Mouse (Mus musculus) yolk sac, embryonic 10.5 days (tissue): Measurements from ENCODE around the gene Defb28.

Source experiments
- DNase-seq: peaks from one replicate; pipeline ENCODE4 v3.0.0-alpha.2; 2017; ENCODE audit warnings: low spot score

Defb28 gene

DNA sequence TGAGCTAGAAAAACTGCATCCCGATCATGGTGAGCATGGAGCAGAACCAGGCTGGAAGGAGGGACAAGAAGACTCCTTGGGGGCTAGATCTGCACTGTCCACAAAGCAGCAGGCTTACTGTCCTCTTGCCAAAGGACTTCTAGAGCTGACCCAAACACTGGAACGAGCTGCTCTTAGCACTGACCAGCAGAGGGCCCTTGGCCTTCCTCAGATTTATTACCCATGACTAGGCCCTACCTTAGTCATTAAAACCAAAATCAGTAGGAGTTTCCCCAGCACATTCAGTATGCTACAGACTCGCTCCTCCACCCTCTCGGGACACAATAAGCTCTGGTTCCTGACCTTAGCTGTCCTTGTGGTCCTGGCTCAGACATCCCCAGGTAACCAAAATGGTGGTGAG lies at the start of gene Defb28:
TSS of gene Defb28 (plus strand) at position 275 of the 400 bp plus-strand sequence.
- DNase-seq = no peak

DNA sequence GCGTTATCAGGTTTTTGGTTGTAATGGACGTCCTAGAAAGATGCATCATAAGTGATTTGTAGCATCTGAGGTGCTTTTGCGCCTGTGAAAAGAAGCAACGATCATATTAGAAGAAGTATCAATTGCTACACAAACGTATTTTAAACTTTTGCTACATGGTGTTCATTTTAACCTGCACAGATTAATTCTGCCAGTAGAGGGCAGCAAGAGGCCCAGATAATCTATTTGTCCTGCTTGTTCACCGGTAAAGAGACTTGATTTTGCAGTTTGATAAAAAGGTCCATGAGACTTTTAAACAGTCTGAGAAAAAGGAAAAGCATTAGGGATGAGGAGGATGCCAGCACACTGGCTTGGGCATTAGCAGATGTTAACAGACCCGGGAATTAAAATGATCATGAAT lies 47.1 kb upstream of the Defb28 start:
- DNase-seq = peak; percentile 7

DNA sequence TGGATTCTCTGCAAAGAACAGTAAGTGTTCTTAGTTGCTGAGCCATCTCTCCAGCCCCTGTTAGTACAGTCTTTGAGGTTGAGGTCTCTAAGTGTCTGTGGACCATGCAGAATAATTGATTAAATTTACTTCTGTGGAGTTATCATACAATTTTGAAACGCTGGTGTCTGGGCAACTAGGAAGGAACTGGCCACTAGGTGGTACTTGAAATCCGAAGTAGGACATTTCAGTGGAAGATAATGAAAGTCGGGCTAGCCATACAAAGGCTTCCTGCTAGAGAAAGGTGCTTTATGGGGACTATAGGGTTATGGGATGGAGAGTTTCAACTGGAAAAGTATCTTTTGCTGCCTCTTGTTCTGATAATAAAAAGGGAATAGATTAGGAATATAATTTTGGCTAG lies 45.6 kb upstream of the Defb28 start:
- DNase-seq = no peak

DNA sequence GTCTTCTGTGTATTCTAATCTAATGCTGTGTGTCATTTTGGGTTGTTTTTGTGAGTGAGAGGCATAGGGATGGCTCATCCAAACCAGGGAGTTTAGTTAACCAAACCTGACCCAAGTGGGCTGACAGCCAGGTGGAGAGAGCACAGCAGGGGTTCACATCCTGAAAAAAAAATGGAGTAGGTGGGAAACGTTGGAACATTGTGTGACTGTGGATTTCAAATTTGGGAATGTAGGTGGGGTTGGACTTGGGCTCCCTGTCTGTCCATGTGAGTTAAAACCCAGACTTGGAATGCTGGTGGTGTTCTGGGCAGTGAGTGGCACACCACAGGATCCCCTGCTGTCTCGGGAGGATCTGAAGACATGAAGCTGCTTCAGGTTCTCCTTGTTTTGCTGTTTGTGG lies 41.3 kb upstream of the Defb28 start, which contains the start of gene Defb20:
TSS of gene Defb20 (plus strand) at position 301 of the 400 bp plus-strand sequence.
- no peak for DNase-seq

DNA sequence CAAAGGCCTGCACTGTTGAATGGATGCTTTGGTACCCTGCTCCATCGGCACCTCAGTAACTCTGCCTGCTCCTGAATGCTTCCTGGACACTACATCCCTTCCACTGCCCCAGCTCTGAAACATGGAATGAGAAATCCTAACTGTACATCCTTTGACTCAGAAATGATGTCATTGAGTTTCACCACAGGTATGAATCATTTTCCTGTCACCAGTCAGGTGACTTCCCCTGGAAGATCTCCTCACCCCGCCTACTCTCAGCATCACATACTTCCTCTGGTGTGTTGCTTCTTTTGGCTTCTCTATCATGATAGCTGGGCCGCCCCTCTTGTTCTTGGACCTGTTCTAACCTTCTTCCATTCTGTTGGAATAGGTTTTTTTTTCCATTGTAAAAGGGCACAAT lies 37.2 kb upstream of the Defb28 start:
- no peak for DNase-seq

DNA sequence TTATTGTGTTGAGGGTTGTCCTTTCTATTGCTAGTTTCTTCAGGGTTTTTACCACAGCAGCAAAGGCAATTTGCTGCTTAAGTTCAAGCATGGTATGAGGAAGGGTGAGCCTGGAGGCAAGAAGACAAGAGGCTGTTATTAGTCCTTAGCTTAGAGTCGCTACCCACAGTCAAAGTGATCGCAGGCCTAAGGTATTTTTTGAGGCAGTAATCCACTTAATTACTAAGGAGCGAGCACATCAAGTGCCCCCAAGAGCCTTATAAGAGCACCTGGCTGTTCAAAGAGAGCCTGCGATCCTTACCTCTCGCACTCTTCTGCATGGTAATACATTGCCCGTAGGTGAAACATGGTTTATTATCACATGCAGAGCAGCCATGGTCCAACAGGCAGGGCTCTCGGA lies 36.3 kb upstream of the Defb28 start:
- no peak for DNase-seq

DNA sequence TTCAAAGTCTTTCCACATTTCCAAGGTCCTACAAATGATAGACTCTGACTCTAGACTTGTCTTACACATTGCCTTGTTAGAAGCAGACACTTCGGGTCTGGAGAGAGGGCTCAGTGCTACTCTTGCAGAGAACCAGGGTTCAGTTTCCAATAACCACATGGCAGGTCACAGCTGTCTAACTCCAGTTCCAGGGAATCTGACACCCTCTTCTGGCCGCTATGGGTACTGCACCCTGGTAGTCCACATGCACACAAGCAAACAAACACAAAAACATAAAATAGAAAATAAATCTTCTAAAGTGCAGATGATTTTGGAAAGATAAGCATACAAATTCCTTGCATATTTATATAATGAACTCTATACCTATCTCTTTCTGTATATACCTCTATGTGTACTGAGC lies 31.0 kb upstream of the Defb28 start:
- no peak for DNase-seq

DNA sequence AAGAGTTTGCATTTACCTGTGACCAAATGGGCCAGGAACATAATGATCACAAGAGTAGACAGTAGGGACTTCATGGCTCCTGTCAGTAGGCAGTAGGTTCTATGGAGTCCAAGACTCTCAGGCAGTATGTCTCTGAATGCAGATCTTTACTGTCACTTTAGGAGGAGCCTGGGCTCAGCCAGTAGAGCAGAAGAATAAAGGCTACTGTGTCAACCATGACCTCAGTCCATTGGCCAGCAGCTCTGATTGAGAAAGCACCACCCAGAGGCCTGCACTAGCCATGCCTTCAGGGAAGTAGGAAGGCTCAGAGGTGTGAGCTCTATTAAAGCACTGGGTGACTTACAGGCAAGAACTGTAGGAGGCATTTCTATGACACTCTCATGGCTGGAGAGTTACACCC lies 28.0 kb upstream of the Defb28 start, which contains the start of gene Defb22:
TSS of gene Defb22 (minus strand) at position 101 of the 400 bp plus-strand sequence.
- no peak for DNase-seq

DNA sequence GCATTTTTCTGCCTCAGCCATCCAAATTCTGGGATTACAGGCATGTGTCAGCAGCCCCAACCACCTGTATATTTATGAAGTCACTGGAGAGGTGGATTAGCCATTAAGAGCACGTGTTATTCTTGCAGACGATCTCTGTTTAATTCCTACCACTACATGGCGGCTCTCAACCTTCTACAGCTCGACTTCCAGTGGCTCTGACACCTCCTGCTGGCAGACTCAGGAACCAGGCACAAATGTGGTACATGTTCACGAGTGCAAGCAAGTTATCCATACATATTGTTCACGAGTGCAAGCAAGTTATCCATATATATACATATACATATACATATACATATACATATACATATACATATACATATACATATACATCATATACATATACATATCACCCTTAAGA lies 24.9 kb upstream of the Defb28 start:
- DNase-seq = no peak

DNA sequence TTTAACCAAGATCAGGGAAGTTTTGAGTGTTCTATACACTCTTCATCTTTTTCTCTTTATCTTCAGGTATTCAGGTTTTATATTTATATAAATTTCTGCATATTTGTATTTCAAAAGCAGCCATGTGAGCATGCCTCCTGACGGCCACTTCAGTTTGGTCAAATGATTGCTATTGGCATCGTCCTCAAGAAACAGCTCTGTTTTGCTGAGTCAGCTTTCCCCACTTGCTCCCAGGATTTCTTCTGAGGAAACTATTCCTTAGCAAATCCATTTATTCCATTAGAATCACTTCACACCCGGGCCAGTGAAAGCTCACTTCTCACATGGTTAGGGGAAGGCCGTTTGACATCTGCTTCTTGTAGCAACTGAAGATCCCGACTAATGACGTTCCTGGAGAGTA lies 20.0 kb upstream of the Defb28 start:
- DNase-seq = no peak

DNA sequence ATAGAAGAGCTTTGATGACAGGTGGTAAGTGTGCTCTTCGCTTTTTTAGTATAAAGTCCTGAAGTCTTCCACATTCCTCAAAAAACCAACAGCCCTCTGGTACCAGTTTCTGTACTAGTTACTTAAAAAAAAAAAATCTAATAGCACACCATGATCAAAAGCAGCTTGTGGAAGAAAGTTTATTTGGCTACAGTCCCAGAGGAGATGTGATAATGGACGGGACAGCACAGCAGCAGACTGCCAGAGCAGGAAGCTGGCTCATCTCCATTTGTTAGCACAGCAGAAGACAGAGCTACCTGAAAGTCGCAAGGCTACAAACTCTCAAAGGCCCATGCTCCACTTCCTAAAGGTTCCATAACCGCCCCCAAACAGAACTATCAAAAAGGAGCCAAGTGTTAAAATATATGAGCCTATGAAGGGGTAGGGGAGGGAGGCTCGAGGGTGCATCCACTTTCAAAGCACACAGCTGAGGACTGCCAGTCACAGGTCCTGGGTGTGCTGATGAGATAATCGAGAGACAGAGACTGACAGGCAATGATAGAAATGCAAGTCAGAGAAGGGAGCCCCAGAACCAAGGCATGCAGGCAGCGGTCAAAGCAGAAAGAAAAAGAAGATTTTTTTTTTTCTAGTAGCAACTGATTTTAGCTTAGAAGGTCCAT lies 17.7 kb upstream of the Defb28 start:
- no peak for DNase-seq

DNA sequence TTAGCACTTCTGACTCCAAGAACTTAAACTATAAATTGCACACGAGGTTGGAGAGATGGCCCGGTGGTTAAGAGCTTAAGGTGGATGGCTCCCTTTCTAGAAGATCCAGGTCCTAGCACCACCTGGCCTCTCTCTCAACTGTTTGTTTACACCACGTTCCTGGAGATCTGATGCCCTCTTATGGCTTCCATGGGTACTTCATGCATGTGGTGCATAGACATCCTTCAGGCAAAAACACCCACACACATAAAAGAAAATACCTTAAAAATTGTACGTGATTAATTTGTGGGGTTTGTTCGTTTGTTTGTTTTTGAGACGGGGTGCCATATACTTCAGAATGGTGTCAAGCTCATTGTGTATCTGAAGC lies 17.2 kb upstream of the Defb28 start:
- DNase-seq = no peak

DNA sequence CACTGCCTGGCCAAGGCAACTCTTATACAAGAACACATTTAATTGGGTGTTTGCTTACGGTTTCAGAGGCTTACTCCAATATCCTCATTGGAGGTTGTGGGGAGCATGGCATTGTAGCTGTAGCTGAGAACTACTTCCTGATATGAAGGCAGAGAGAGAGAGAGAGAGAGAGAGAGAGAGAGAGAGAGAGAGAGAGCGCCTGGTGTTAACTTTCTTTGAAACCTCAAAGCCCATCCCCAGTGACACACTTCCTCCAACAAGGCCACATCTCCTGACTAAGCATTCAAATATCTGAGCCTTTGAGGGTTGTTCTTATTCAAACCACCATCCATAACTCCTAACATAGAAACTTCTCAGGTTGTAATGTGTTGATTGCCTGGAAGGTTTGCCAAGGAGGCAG lies 14.1 kb upstream of the Defb28 start:
- no peak for DNase-seq

DNA sequence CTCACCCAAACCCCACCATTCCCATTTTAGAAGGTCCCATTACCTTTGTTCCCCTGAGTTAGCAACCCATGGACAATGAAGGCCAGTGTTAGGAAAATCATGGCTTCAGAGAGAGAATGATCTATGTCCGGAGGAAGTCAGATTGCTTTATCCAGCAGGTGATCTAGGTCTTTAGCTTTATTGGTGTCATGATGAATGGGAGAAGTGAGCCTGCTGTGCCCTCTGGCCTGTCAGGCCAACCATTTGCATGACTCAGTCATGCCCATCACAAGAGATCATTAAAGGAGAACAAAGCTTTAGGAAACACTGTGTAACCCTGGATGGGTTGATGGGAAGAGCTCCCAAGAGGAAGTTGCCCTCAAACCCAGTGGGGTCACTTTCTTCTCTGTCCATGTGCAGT lies 6.5 kb upstream of the Defb28 start, which contains the start of gene Defb26:
TSS of gene Defb26 (minus strand) at position 101 of the 400 bp plus-strand sequence.
- no peak for DNase-seq

DNA sequence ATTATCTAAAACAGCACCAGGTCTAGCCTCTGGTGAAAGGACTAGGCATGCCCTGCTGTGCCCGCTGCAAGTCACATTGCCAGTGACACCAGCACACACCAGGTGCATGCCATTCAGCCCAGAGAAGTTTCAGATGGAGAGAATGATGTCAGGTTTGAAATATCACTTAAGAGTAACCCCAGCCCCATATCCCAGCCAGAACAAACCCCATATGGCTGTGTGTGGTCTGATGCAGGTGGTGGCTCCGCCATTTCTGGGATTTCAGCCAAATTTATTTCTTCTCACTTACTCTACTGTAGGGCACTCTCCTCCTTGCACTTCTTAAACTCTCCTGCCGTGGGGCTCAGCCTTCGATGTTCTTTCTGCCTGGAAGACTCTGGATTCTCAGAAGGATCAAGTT lies 2.0 kb upstream of the Defb28 start:
- DNase-seq = no peak

DNA sequence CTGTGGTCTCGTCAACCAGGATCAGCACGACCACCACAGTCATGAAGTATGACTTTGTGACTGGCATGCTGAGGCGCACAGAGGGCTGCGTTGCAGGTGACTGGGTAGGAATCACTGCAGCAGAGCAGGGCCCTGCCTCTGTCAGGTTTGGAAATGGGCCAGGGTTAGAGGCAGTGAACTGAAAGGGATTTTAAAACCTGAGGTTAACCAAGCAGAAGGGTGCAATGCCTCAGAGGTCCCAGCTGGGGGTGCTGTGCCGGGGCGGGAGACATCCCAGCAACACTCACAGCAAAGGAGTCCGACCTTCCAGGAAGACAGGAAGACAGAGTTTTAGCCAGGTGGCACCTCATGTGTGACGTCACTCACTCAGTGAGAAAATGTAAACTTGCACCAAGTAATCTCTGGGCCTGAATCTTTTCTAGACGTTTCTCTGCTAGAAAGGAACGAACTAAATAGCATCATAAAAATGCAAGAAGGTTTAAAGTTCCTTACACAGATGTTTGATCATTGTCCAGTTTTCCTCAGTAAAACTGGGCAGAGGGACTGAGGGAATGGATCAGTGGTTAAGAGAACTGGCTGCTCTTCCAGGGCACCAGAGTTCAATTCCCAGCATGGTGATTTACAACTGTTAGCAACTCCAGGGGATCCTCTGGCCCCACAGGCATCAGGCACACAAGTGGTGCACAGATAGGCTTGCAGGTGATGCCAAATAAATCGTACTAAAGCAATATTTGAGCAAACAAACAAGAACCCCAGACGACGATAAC lies 22.1 kb downstream of the Defb28 start, which contains the start of gene Defb29:
TSS of gene Defb29 (minus strand) at position 155 of the 767 bp plus-strand sequence.
- no peak for DNase-seq

DNA sequence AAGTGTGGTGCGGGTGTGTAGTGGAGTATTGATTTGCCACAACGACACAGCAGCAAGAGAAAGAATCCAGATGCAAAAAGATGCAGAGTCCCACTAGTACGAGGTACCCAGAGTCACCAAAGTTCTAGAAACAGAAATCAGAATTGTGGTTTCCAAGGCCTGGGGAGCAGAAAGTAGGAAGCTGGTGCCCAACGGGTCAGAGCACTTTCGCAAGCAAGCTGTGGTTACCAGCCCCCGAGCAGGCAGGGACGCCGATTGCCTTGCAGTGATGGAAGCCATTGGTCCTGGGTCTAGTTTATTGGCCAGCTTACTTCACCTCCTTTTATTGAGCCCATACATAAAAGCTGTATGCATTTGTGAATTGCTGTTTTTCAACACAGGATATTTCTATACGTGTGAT lies 23.9 kb downstream of the Defb28 start:
- DNase-seq = no peak

DNA sequence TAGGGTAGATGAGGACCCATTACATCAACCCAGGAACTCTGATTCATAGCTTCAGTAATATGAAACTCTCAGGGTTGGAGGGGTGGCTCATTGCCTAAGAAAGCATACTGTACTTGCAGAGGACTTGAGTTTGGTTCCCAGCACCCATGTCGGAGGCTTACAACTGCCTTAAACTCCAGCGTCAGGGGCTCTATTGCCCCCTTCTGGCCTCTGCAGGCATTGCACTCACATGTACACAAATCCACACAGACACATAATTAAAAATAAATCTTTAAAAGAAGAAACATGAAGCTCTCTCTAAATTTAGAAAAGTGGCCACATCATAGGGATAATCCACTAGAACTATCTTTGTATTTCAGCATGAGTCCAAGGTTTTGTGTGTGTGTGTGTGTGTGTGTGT lies 24.8 kb downstream of the Defb28 start:
- DNase-seq = no peak

DNA sequence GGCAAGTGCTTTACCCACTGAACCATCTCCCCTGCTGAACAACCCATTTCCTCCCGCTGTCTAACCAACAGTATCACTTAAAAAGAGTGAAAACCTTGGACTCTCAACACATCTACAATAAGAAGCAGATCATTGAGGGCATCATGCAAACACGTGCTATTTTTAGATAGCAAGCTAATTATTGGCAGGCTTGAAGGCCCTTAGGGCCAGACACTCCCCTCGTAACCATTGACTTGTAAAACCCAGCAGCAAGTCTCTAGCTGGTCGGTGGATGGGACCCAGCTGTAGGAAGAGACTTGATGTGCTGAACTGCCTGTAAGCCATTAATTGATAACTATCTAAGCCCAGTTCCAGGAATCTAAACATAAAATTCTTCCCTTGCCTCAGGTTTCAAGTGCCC lies 25.4 kb downstream of the Defb28 start:
- no peak for DNase-seq

DNA sequence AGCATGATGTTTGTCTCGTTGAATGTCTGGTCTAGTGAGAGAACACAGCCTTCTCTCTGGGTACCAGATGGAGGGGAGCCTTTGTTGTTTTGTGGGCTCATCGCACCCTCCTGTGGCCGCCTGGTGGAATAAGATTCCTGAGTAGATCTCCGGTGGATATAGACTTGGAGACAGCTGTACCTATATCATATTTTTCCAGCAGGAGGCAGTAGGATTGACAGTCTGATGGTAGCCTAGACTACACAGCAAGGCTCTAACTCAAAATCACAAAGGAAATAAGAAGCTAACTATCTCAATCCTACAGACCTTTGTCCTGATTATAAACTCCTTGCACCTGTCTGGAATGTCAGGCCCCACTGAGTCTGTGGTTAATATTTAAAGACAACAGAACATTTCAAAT lies 26.6 kb downstream of the Defb28 start:
- peak; percentile 67 for DNase-seq

DNA sequence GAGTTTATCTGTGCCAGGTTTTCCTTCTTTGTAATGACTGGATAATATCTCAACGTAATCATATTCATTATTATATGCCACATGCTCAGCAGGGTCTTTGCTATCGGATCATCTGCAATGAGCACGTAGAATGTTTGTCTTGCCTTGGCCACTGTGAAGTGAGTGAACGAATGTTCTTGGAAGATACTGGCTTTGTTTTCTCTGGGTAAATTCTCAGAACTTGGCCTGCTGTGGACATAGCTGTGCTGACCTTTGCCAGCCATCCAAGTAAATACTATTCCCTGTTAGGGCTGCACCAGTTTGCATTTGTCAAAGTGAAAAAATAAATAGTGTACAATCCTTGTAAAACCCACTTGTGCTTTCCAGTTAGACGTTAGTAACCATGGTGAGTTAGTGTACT lies 30.1 kb downstream of the Defb28 start:
- peak; percentile 63 for DNase-seq

DNA sequence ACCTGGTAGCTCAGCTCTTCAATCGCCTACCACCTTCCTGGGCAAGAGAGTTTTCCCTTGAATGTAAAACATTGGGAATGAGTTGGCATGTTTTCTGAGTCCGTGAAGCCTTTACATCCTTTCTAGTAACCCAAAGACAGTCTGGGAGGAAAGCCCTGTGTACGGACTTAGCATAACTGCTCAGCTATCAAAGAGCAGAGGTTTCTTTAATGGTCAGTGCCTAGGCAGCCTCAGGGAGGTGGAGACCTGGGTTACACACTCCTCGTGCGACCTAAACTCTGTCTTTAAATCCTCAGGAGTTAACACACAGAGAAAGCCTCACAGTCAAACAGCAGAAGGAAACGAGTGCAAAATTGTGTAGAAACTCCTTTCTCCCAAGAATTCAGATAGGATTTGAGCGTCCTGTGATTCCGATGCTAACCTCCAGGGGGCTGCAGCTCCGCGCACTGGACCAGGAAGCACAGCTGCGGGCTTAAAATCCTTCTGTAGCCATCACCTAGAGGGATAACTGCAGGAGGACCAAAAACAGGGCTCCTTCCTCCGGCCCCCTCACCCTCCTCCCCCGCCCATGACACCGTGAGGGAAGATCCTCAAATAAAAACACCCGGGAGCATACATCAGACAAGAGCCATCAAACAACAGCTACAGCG lies 35.8 kb downstream of the Defb28 start:
- peak; percentile 58 for DNase-seq

DNA sequence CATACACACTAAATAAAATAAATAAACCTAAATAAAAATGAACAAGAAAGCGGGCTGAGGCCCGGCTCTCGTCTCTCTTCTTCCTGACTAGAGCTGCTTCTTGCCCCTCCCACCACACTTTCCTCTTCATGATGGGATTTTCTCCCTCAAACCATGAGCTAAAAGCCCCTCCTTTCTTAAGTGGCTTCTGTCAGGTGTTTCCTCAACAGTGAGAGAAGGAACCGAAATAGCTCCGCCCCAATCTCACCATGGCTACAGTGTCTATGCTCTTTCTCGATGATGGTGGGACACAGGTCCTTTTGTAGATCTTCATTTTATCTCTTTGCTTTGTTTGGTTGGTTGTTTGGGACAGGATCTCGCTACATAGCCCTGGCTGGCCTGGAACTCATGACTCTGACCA lies 38.6 kb downstream of the Defb28 start:
- DNase-seq = no peak
